Mouse (Mus musculus): ENCODE measurements around the gene Itprip. TPM values are rescaled to one million over a fixed set of nuclear protein-coding genes. Genes with fewer than 3 reads are reported as not detected.

Itprip gene
- 5.3 TPM for polyA plus RNA-seq (2014; fragmentation: Illumina TruSeq; extraction: RNeasy Lipid Tissue Mini Kit (QIAGEN cat#74804); ENCODE audit: low read depth, low replicate concordance)

DNA sequence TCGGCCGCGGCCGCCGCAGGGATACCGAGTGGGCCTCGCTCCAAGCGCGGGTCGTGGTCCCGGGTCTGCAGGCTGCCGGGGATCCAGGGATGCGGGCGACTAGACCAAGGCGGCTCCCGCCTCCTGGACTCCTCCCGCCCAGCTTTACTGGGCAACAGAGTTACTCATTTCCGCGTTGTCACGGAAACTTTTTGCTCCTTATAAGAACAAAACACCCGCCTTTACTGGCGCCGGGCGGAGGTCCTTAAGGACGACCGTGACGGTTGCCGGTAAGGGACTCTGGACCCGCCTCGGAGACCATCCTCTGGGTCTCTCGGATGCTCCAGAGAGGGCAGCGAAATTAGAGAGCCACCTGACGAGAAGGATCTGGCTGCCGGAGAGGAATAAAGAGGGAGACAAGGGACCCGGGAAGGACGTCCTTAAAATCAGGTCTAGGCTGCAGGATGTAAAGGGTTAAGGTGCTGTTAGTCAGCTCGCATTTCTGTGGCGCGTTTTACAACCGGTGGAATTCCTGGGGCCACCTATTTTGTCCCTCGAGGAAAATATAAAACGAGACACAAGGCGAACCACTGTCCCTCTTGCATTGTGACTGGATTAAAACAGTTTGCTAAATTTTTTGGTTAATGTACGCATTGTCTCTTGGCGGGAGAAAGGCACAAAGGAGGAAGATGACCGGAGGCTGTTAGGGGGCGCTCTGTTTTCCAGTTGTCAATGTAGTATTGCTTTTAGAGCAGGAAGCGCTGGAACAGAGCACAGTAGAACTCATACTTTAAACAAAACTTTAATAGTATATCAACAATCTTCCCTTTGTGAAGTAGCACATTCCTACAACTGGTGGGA is at the start of gene Itprip, which contains the start of gene Cfap43:
Itprip (minus strand) TSS at position 174 of the 840 bp plus-strand sequence.
Cfap43 (minus strand) TSS at position 162 of the 840 bp plus-strand sequence.

GRCm38 (mm10) chr19:47937443-47938406 is 18.6 kb upstream of the Itprip start, which contains the start of gene Cfap58:
Gene Cfap58 (plus strand): TSS chr19:47937675.

GRCm38 (mm10) chr19:47865353-47865947 is 53.6 kb downstream of the Itprip start, which contains the start of gene Gsto2:
Gene Gsto2 (plus strand): TSS chr19:47865534.

GRCm38 (mm10) chr19:47854796-47855783 is 64.0 kb downstream of the Itprip start, which contains the start of gene Gsto1:
Gene Gsto1 (plus strand): TSS chr19:47854970.

Other genes with a start within 250 kb of the Itprip start
- gene Col17a1, start 227.2 kb downstream of the Itprip start, polyA plus RNA-seq (2014; fragmentation: Illumina TruSeq; extraction: RNeasy Lipid Tissue Mini Kit (QIAGEN cat#74804); ENCODE audit: low read depth, low replicate concordance), result 0.14 TPM
- 174 TPM for gene Sfr1, start 187.6 kb downstream of the Itprip start, polyA plus RNA-seq (2014; fragmentation: Illumina TruSeq; extraction: RNeasy Lipid Tissue Mini Kit (QIAGEN cat#74804); ENCODE audit: low read depth, low replicate concordance)
- gene Gsto1, start 64.3 kb downstream of the Itprip start, polyA plus RNA-seq (2014; fragmentation: Illumina TruSeq; extraction: RNeasy Lipid Tissue Mini Kit (QIAGEN cat#74804); ENCODE audit: low read depth, low replicate concordance), result 5.8 TPM
- gene Gsto2, start 53.8 kb downstream of the Itprip start, polyA plus RNA-seq (2014; fragmentation: Illumina TruSeq; extraction: RNeasy Lipid Tissue Mini Kit (QIAGEN cat#74804); ENCODE audit: low read depth, low replicate concordance), result 115 TPM
- 357 TPM for gene Cfap43, start within 50 bp of the Itprip start, polyA plus RNA-seq (2014; fragmentation: Illumina TruSeq; extraction: RNeasy Lipid Tissue Mini Kit (QIAGEN cat#74804); ENCODE audit: low read depth, low replicate concordance)
- gene Cfap58, start 18.4 kb upstream of the Itprip start, polyA plus RNA-seq (2014; fragmentation: Illumina TruSeq; extraction: RNeasy Lipid Tissue Mini Kit (QIAGEN cat#74804); ENCODE audit: low read depth, low replicate concordance), result 66.0 TPM

All from testis, adult 10 weeks (tissue).